Mouse (Mus musculus) fibroblast of lung, adult 2 months (primary cell): ENCODE results near the gene Cdcp2.
A peak's percentile ranks its signal among the peaks of the same experiment; 100 is the strongest.
"Not testable (repeated sequence)": the region's sequence is repeated elsewhere in the genome, so short reads cannot be mapped to it uniquely, and the experiment has no call there.

Source experiments
- DNase-seq: peaks from one replicate; pipeline ENCODE4 v3.0.0-alpha.2; 2011; ENCODE audit warnings: low read depth

Cdcp2 gene

GRCm38 (mm10) chr4:107094484-107095187, 2.1 kb upstream of the Cdcp2 start:
- no peak for DNase-seq

GRCm38 (mm10) chr4:107096043-107096442, 648 bp upstream of the Cdcp2 start:
- no peak for DNase-seq

GRCm38 (mm10) chr4:107097871-107098270, 1.2 kb downstream of the Cdcp2 start:
- DNase-seq: no peak

- DNase-seq: no peak
These were observed 1.7 kb downstream of the Cdcp2 start for GRCm38 (mm10) chr4:107098375-107098774.

GRCm38 (mm10) chr4:107098791-107099525, 2.3 kb downstream of the Cdcp2 start:
- DNase-seq: no peak

- DNase-seq: no peak
These were observed 5.5 kb downstream of the Cdcp2 start for GRCm38 (mm10) chr4:107102220-107102619.

- DNase-seq: no peak
These were observed 10.1 kb downstream of the Cdcp2 start for GRCm38 (mm10) chr4:107106777-107107176.

GRCm38 (mm10) chr4:107108291-107108731, 11.6 kb downstream of the Cdcp2 start:
- DNase-seq: peak; percentile 36

- not testable (repeated sequence) for DNase-seq
These were observed 12.5 kb downstream of the Cdcp2 start for GRCm38 (mm10) chr4:107109181-107109580.

GRCm38 (mm10) chr4:107114278-107114677, 17.6 kb downstream of the Cdcp2 start:
- DNase-seq: no peak

GRCm38 (mm10) chr4:107117741-107118385, 21.2 kb downstream of the Cdcp2 start:
- no peak for DNase-seq

GRCm38 (mm10) chr4:107119056-107119455, 22.4 kb downstream of the Cdcp2 start:
- no peak for DNase-seq

- DNase-seq: no peak
These were observed 24.0 kb downstream of the Cdcp2 start for GRCm38 (mm10) chr4:107120676-107121075.

- DNase-seq: no peak
These were observed 24.7 kb downstream of the Cdcp2 start for GRCm38 (mm10) chr4:107121165-107121943.

- no peak for DNase-seq
These were observed 27.7 kb downstream of the Cdcp2 start for GRCm38 (mm10) chr4:107124376-107124775.

- DNase-seq: no peak
These were observed 28.4 kb downstream of the Cdcp2 start for GRCm38 (mm10) chr4:107125101-107125500.

- DNase-seq: no peak
These were observed 29.7 kb downstream of the Cdcp2 start for GRCm38 (mm10) chr4:107126389-107126788.

GRCm38 (mm10) chr4:107126891-107127524, 30.3 kb downstream of the Cdcp2 start:
- DNase-seq: no peak

- no peak for DNase-seq
These were observed 31.4 kb downstream of the Cdcp2 start for GRCm38 (mm10) chr4:107127901-107128669.

GRCm38 (mm10) chr4:107129373-107129772, 32.7 kb downstream of the Cdcp2 start:
- no peak for DNase-seq

- DNase-seq: no peak
These were observed 33.8 kb downstream of the Cdcp2 start for GRCm38 (mm10) chr4:107130534-107130933.
